Comparison of ENCODE assay signal across 28 mouse cellular contexts in genomic region chr7:64278526-64278925, GRCm38 (mm10).
"Had no signal": no experiment of that assay in that cellular context is flagged by ENCODE, and none has a peak within 500 bp of the region (broad histone marks: within the 10 kb centered on the region; RNA-seq: fewer than 3 reads in every experiment).

No protein-coding gene starts in this region.

- H3K27me3 ChIP-seq: heart, embryonic 13.5 days; heart, embryonic 15.5 days; hindbrain, embryonic 13.5 days; hindbrain, embryonic 15.5 days; kidney, embryonic 15.5 days; limb, embryonic 13.5 days; limb, embryonic 15.5 days; liver, embryonic 12.5 days had no signal

- H3K4me1 ChIP-seq: heart, embryonic 13.5 days; heart, embryonic 15.5 days; hindbrain, embryonic 15.5 days; limb, embryonic 13.5 days; liver, embryonic 12.5 days had no signal

- H3K9ac ChIP-seq: heart, embryonic 13.5 days; heart, embryonic 15.5 days; hindbrain, embryonic 13.5 days; hindbrain, embryonic 15.5 days; kidney, embryonic 15.5 days; limb, embryonic 13.5 days; limb, embryonic 15.5 days; liver, embryonic 12.5 days; liver, embryonic 14.5 days had no signal

- H3K27ac ChIP-seq: heart, adult 2 months; heart, embryonic 13.5 days; heart, embryonic 15.5 days; hindbrain, embryonic 10.5 days; hindbrain, embryonic 13.5 days; hindbrain, embryonic 15.5 days; hindbrain, postnatal 0 days; kidney, embryonic 15.5 days; kidney, postnatal 0 days; limb, embryonic 13.5 days; limb, embryonic 15.5 days; liver, embryonic 12.5 days; liver, embryonic 14.5 days had no signal

- ATAC-seq: hindbrain, postnatal 0 days; intestine, embryonic 16.5 days; liver, embryonic 12.5 days had no signal

- H3K9me3 ChIP-seq: heart, embryonic 13.5 days; heart, embryonic 15.5 days; hindbrain, embryonic 10.5 days; hindbrain, embryonic 13.5 days; hindbrain, embryonic 15.5 days; kidney, embryonic 15.5 days; limb, embryonic 13.5 days; limb, embryonic 15.5 days; liver, embryonic 12.5 days had no signal

- H3K4me3 ChIP-seq: heart, adult 2 months; heart, embryonic 13.5 days; heart, embryonic 15.5 days; hindbrain, embryonic 10.5 days; hindbrain, embryonic 13.5 days; hindbrain, embryonic 15.5 days; kidney, embryonic 15.5 days; limb, embryonic 13.5 days; limb, embryonic 15.5 days; liver, embryonic 12.5 days had no signal

- H3K36me3 ChIP-seq: heart, embryonic 13.5 days; heart, embryonic 15.5 days; hindbrain, embryonic 10.5 days; hindbrain, embryonic 13.5 days; hindbrain, embryonic 15.5 days; kidney, embryonic 15.5 days; limb, embryonic 13.5 days; limb, embryonic 15.5 days; liver, embryonic 12.5 days had no signal

- H3K4me2 ChIP-seq: heart, embryonic 11.5 days; heart, embryonic 13.5 days; heart, embryonic 15.5 days; hindbrain, embryonic 13.5 days; hindbrain, embryonic 15.5 days; kidney, embryonic 15.5 days; limb, embryonic 13.5 days; limb, embryonic 15.5 days; liver, embryonic 12.5 days had no signal

- DNase-seq: gastrocnemius, postnatal 14 days; gastrocnemius, postnatal 36 days; heart, adult 11 months; heart, adult 2 months; heart, postnatal 14 days; heart, postnatal 4 days; kidney, adult 11 months; kidney, adult 2 months; kidney, adult 9 months; kidney, postnatal 14 days; kidney, postnatal 36 days; layer of hippocampus, adult 9-11 months; layer of hippocampus, postnatal 36 days; left cerebral cortex, postnatal 4 days had no signal
